Mouse (Mus musculus): ENCODE results near the gene Rilpl1.
A peak's percentile ranks its signal among the peaks of the same experiment; 100 is the strongest.

Rilpl1 gene

DNA sequence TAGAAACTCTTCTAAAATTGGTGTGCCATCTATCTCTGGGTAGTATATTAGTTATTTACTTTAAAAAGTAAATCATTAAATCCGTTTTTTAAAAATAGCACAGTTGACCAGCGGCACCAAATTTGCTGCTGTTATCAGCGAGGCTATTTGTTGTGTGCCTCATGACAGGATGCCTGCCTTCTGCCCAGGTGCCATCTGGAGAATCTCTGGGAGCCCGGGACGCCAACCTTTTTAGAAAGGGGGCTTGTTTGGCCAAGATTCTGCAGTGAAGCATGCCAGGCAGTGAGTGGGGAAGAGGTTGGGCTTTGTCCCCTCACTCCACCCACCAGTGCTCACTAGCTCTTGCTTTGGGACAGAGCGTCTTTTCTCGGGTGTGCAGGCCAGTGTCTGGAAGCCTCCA, 81.1 kb downstream of the Rilpl1 start:
- no peak for DNase-seq

- DNase-seq: no peak
Measured at GRCm38 (mm10) chr5:124449494-124449893, 81.7 kb downstream of the Rilpl1 start.

DNA sequence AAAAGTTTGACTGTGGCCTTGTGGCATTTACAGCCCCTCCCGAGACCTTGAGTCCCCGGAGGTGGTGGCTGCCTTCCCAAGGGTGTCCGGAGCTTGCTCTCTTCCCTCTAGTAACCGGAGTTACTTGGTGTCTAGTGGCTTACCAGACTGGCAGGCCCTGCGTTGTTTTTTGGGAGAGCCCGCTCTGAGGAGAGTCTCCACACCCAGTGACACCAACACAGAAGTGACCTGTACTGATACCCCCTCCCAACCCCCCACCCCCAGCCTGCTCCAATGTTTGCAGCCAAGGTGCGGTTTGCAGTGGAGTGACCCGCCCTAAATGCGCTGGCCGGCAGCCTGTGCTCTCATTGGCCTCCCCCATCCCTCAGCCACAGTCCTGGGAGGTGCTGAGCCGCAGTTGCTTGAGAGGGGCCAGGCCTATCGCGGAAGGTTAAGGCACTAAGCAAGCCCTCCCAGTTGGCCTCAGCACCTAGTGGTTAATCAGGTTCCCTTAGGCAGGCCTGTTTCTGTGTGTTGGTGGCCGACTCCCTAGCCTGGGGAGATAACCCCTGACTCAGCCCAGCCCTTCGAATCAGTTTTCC, 84.8 kb downstream of the Rilpl1 start:
- no peak for DNase-seq

GRCm38 (mm10) chr5:124445621-124446293, 85.4 kb downstream of the Rilpl1 start:
- peak; percentile 57 for DNase-seq

- peak; percentile 77 for DNase-seq
Measured at GRCm38 (mm10) chr5:124444661-124445561, 86.3 kb downstream of the Rilpl1 start.

DNA sequence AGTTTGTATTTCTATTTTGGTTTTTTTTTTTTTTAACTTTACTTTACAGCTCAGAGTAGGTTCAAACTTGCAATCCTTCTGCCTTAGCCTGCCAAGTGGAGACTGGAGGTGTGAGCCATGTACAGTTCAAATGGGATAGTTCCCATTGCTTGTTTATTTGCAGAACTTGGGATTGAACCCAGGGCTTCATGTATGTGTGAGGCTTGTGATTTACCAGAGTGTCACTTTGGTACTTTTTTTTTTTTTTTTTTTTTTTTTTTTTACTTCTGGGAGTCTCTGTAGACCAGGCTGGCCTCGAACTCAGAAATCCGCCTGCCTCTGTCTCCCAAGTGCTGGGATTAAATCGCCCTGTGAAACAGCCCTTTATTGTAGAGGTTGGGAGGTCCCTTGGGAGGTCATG, 87.0 kb downstream of the Rilpl1 start:
- no peak for DNase-seq
